Mouse (Mus musculus) neural tube, embryonic 13.5 days (tissue): ENCODE results near the gene Eml4. TPM values are rescaled to one million over a fixed set of nuclear protein-coding genes. Genes with fewer than 3 reads are reported as not detected.
A peak's percentile ranks its signal among the peaks of the same experiment; 100 is the strongest.

Source experiments
- ATAC-seq: fragments of 200-750 bp; cut with Nextera tagmentation; 2 replicates; pipeline ENCODE4 v1.8.0; 2017; ENCODE audit warnings: low read depth, mild to moderate bottlenecking, moderate TSS enrichment, moderate library complexity
- H3K27ac ChIP-seq: fragments of 300-500 bp; sonication (generic); replicated peaks from 2 replicates; pipeline ENCODE4 v1.5.1; 2015; ENCODE audit warnings: moderate library complexity, mild to moderate bottlenecking, inconsistent platforms
- H3K27me3 ChIP-seq: fragments of 300-500 bp; sonication (generic); 2 replicates; pipeline ENCODE4 v1.6.1; 2015; ENCODE audit warnings: mild to moderate bottlenecking, inconsistent platforms
- H3K36me3 ChIP-seq: fragments of 300-500 bp; sonication (generic); 2 replicates; pipeline ENCODE4 v1.6.1; 2015; ENCODE audit warnings: mild to moderate bottlenecking, inconsistent platforms
- H3K4me1 ChIP-seq: fragments of 300-500 bp; sonication (generic); replicated peaks from 2 replicates; pipeline ENCODE4 v1.6.1; 2015; ENCODE audit warnings: inconsistent platforms
- H3K4me2 ChIP-seq: fragments of 300-500 bp; sonication (generic); 2 replicates; pipeline ENCODE4 v1.6.1; 2015; ENCODE audit warnings: inconsistent platforms, mild to moderate bottlenecking, moderate library complexity
- H3K4me3 ChIP-seq: fragments of 300-500 bp; sonication (generic); 2 replicates; pipeline ENCODE4 v1.5.1; 2015; ENCODE audit warnings: mild to moderate bottlenecking, inconsistent platforms
- H3K9ac ChIP-seq: fragments of 300-500 bp; sonication (generic); 2 replicates; pipeline ENCODE4 v1.6.1; 2015; ENCODE audit warnings: moderate library complexity, mild to moderate bottlenecking, inconsistent platforms
- H3K9me3 ChIP-seq: fragments of 300-500 bp; sonication (generic); 2 replicates; pipeline ENCODE4 v1.6.1; 2016; ENCODE audit warnings: inconsistent platforms
- WGBS: fragments of 180-500 bp; shearing (Covaris S2); methylation state at CpG from one replicate; pipeline ENCODE4 v1.1.7; 2015; 5-methylcytosine and 5-hydroxymethylcytosine counted together
- polyA plus RNA-seq: library from polyadenylated mRNA; unstranded; fragments of >200 nt; fragmentation: Nextera tagmentation; extraction: Ambion mirVana; gene quantifications from 2 replicates; pipeline ENCODE4 v1.2.1, GENCODE M21; 2015

The Eml4 gene
- polyA plus RNA-seq, 1 experiment from 2014 or later = 31.6 TPM

DNA sequence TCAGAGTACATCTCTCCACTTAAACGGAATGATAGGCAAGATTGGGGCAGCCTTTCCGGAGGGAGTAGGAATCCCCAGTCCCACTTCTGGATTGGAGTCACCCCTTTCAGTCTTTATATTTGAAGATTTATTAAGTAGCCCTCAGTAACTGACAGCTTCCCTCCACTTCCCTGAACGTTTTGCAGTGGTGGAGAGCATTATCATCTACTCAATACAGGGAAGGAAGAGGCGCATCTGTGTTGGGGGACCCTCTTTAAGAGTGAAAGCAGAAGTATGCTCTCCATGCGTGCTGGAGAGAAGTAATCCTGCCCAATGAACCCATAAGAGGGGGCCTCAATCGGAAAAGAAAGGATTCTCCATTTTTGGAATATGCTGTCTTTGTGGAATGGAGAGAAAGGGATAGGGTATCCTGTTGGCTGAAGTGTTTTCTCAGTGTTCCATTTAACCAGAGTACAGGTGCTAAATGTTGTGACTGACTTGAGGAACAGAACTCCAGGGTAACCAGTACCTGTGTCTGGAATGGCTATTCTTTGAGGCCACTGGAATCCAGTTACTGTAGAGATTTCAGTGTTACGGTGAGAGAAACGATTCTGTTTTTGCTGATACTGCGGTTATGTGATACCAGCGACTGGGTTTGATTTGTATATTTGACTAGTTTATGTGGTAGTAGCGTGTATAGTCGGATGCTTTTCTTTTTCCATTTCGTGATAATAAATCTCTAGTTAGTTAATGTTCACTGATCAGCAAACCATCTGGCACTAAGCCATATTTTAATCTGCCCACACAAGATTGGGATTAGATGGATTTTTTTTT lies 1.1 kb downstream of the Eml4 start:
- Histone ChIP-seq H3K27ac (peak overlapping the region; percentile 93), H3K36me3 (no peaks in the 10 kb centered on the region), H3K4me2 (peak overlapping the region; percentile 90), H3K9me3 (no peaks in the 10 kb centered on the region), H3K27me3 (no peaks in the 10 kb centered on the region), H3K4me3 (peak overlapping the region; percentile 85), H3K4me1 (peaks cover 29% of the 10 kb centered on the region), H3K9ac (peak overlapping the region; percentile 97)
- no peak for ATAC-seq
- WGBS = 6% methylated on average over 13 of the region's 13 CpGs

DNA sequence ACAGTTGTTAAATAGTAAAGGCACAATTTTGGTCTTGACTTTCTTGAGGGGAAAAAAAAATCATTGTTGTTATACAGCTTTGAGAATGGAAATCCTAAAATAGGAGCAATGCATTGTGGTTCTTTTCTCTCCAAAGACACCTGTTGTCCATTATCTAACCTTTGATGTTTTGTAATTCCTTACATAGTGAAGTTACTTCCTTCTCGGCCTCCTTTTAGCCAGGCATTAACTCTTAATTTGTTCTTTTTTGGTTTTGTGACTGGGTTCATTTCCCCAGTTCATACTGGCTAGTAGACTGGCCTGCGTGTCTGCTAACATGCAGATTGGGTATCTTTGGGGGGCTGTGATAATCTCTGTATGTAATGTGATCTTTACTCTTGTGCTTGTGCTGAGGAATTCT lies 1.7 kb downstream of the Eml4 start:
- ATAC-seq = no peak
- 8% methylated on average over 2 of the region's 2 CpGs for WGBS
- peaks cover 29% of the 10 kb centered on the region for H3K4me1 ChIP-seq
- peak overlapping the region; percentile 90 for H3K4me2 ChIP-seq
- H3K9ac ChIP-seq = peak overlapping the region; percentile 41; the same call in 1 of the 2 replicates
- no peaks in the 10 kb centered on the region for H3K9me3 ChIP-seq
- no peak overlapping the region for H3K27ac ChIP-seq
- H3K36me3 ChIP-seq = no peaks in the 10 kb centered on the region
- peak overlapping the region; percentile 85 for H3K4me3 ChIP-seq
- H3K27me3 ChIP-seq = no peaks in the 10 kb centered on the region

- peak overlapping the region; percentile 90 for H3K4me2 ChIP-seq
- peak overlapping the region; percentile 85 for H3K4me3 ChIP-seq
- H3K9ac ChIP-seq = peak overlapping the region; percentile 47; the same call in 1 of the 2 replicates
- no peaks in the 10 kb centered on the region for H3K36me3 ChIP-seq
- 13% methylated on average over 5 of the region's 5 CpGs for WGBS
- H3K9me3 ChIP-seq = no peaks in the 10 kb centered on the region
- H3K4me1 ChIP-seq = peaks cover 31% of the 10 kb centered on the region
- no peaks in the 10 kb centered on the region for H3K27me3 ChIP-seq
- ATAC-seq = no peak
- H3K27ac ChIP-seq = no peak overlapping the region
Observed at GRCm38 (mm10) chr17:83353011-83353410, 2.3 kb downstream of the Eml4 start.

- Histone ChIP-seq H3K4me1 (peaks cover 35% of the 10 kb centered on the region), H3K4me2 (peak overlapping the region; percentile 90; the same call in 1 of the 2 replicates), H3K9me3 (no peaks in the 10 kb centered on the region), H3K9ac (no peak overlapping the region), H3K27ac (no peak overlapping the region), H3K27me3 (no peaks in the 10 kb centered on the region), H3K4me3 (no peak overlapping the region), H3K36me3 (no peaks in the 10 kb centered on the region)
- no peak for ATAC-seq
- WGBS = 64% methylated on average over 4 of the region's 4 CpGs
Observed at GRCm38 (mm10) chr17:83353460-83353859, 2.7 kb downstream of the Eml4 start.

GRCm38 (mm10) chr17:83355481-83355880 lies 4.8 kb downstream of the Eml4 start:
- peaks cover 37% of the 10 kb centered on the region for H3K4me1 ChIP-seq
- no peaks in the 10 kb centered on the region for H3K9me3 ChIP-seq
- H3K36me3 ChIP-seq = no peaks in the 10 kb centered on the region
- no peaks in the 10 kb centered on the region for H3K27me3 ChIP-seq
- H3K4me2 ChIP-seq = no peak overlapping the region
- H3K27ac ChIP-seq = no peak overlapping the region
- no peak for ATAC-seq
- no peak overlapping the region for H3K9ac ChIP-seq
- no peak overlapping the region for H3K4me3 ChIP-seq
- 81% methylated on average over 2 of the region's 2 CpGs for WGBS

- whole genome bisulfite sequencing = 90% methylated on average over 4 of the region's 4 CpGs
- Histone ChIP-seq H3K9me3 (no peaks in the 10 kb centered on the region), H3K4me1 (peaks cover 21% of the 10 kb centered on the region), H3K4me3 (no peak overlapping the region), H3K27ac (no peak overlapping the region), H3K36me3 (no peaks in the 10 kb centered on the region), H3K9ac (no peak overlapping the region), H3K27me3 (no peaks in the 10 kb centered on the region), H3K4me2 (no peak overlapping the region)
- ATAC-seq = no peak
Observed at GRCm38 (mm10) chr17:83359934-83360333, 9.2 kb downstream of the Eml4 start.

DNA sequence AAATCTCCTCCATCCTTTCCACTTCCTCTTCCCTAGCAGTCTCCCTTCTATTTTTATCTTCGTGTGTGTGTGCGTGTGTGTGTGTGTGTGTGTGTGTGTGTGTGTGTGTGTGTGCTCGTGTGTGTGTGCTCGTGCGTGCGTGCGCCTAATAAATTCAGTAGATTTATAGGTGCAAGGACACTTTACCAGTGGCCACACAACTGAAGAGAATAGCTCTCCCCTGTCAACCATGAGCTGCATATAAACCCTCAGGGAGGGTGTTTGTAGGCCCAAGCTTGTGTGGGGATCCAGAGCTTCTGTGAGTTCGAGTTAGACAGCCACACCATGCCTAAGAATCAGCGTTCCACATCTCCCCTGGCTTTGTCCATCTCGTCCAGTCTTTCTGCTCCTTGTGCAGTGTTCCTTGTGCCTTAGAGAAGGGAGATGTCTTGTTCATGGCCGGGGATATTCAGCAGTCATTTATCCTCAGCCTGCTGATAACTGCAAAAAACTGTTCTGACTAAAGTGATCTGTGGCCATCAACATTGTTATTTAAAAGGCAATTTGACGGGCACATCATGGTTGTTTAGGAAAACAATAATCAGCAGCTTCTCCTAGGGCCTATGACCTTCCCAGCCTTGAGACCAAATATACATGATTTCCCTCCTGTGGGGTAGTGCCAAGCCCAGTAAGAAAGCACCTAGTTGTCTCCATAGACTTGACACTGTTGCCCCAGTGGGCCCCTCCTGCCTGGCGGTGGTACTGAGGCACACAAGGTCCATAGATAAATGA lies 10.2 kb downstream of the Eml4 start:
- Histone ChIP-seq H3K4me3 (no peak overlapping the region), H3K27ac (no peak overlapping the region), H3K36me3 (no peaks in the 10 kb centered on the region), H3K4me1 (peaks cover 31% of the 10 kb centered on the region), H3K27me3 (no peaks in the 10 kb centered on the region), H3K9ac (no peak overlapping the region), H3K4me2 (no peak overlapping the region), H3K9me3 (no peaks in the 10 kb centered on the region)
- ATAC-seq = no peak
- 74% methylated on average over 13 of the region's 13 CpGs for WGBS

- H3K4me3 ChIP-seq = no peak overlapping the region
- H3K4me1 ChIP-seq = peaks cover 31% of the 10 kb centered on the region
- no peak for ATAC-seq
- no peaks in the 10 kb centered on the region for H3K36me3 ChIP-seq
- no peak overlapping the region for H3K4me2 ChIP-seq
- H3K27me3 ChIP-seq = no peaks in the 10 kb centered on the region
- 69% methylated on average over 3 of the region's 3 CpGs for WGBS
- H3K9me3 ChIP-seq = no peaks in the 10 kb centered on the region
- no peak overlapping the region for H3K9ac ChIP-seq
- no peak overlapping the region for H3K27ac ChIP-seq
Observed at GRCm38 (mm10) chr17:83363081-83363480, 12.3 kb downstream of the Eml4 start.

DNA sequence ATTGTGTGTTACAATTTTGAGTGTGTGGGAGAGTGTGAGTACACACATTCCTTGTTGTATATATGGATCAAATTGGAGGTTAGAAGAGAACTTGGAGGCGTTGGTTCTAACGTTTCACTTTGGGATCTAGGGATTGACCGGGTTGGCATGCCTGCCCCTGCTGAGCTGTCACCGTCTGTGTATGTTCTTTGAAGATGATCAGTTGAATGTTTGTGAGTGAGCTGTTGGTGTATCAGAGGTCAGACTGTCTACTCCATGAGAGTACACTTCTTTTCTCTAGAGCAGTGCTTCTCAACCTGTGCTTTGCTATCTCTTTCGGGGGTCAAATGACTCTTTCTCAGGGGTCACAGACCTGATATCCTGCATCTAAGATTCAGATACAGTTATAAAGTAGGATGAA lies 13.6 kb downstream of the Eml4 start:
- peaks cover 27% of the 10 kb centered on the region for H3K4me1 ChIP-seq
- H3K4me2 ChIP-seq = no peak overlapping the region
- H3K9ac ChIP-seq = no peak overlapping the region
- no peak for ATAC-seq
- no peaks in the 10 kb centered on the region for H3K27me3 ChIP-seq
- H3K36me3 ChIP-seq = no peaks in the 10 kb centered on the region
- WGBS = 83% methylated on average over 5 of the region's 5 CpGs
- no peaks in the 10 kb centered on the region for H3K9me3 ChIP-seq
- no peak overlapping the region for H3K27ac ChIP-seq
- H3K4me3 ChIP-seq = no peak overlapping the region

DNA sequence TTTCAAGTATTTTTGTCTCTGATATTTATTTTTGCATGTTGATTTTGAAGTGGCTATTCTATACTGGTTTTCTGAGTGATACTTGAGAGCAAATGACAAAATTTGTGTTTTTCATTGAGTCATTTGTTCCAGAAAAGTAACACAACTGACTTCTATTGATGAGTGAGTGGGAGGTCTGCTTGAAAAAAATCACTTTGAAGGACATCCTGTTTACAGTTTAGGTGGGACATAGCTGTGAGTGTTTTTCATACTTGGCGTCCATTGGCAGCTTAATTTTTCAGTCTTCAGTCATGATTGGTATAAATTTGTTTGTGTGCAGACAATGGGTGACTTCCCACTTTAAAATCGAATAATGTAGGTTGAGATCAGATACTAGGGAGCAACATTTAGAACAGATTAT lies 14.4 kb downstream of the Eml4 start:
- H3K4me2 ChIP-seq = no peak overlapping the region
- 80% methylated on average over 2 of the region's 2 CpGs for WGBS
- H3K4me1 ChIP-seq = peaks cover 21% of the 10 kb centered on the region
- no peaks in the 10 kb centered on the region for H3K27me3 ChIP-seq
- H3K9me3 ChIP-seq = no peaks in the 10 kb centered on the region
- no peak for ATAC-seq
- no peak overlapping the region for H3K9ac ChIP-seq
- H3K27ac ChIP-seq = 0 out of 2 replicates have a peak overlapping the region, but pooled peaks have one; percentile 42
- H3K36me3 ChIP-seq = no peaks in the 10 kb centered on the region
- no peak overlapping the region for H3K4me3 ChIP-seq

DNA sequence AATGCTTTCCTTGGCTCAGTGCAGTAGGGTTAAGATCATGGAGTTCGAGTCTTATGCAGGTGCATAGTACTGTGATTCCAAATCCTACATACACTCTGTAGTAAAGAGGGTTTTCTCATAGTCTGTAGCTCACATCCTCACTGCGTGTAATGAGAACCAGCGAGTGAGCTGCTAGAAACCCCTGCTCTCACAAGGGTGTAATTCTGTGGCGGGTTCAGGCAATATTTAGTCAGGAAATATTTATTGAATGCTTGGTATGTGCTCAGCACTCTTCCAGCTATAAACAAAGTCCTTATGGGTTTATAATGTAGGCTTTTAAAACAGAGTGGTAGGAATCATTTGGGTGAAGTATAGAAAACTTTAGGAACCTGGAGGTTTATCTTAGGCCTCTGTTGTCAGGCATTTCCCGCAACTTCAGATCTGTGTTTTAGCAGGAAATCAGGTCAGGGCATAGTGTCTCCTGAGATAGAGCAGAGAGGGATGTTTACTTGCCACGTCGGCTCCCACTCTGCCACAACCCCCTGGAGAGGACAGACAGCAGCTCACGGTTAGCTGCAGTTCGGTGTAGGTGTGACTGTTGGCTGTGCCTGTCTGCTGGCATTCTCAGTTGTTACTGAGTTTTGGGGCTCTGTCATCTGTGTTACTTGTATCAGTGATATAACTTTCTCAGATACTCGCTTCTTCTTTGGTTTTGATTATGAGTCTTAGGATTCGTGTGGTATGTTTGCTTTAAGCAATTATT lies 15.1 kb downstream of the Eml4 start:
- Histone ChIP-seq H3K27me3 (no peaks in the 10 kb centered on the region), H3K9ac (0 out of 2 replicates have a peak overlapping the region, but pooled peaks have one; percentile 26), H3K36me3 (no peaks in the 10 kb centered on the region), H3K27ac (0 out of 2 replicates have a peak overlapping the region, but pooled peaks have one; percentile 42), H3K4me1 (peaks cover 23% of the 10 kb centered on the region), H3K4me2 (no peak overlapping the region), H3K9me3 (no peaks in the 10 kb centered on the region), H3K4me3 (no peak overlapping the region)
- no peak for ATAC-seq
- 50% methylated on average over 11 of the region's 11 CpGs for WGBS

DNA sequence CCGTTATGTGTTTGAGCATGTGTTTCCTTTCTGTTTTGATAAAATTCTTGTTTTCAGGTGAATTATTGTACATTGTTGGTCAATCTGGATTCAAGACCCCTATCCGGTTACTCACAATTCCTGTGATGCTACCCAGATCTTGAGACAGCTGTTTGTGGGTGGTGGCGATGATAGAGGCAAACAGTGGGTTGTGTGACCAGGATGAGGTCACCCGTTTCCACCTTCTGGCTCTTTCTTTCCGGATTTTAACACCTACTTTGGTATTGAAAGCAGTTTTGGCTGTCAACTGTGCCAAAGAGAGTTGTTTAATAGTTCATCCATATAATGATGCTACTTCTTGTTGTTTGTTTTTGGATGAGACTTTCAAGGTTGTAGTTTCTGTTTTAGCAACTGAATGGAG lies 16.7 kb downstream of the Eml4 start:
- H3K4me1 ChIP-seq = peaks cover 19% of the 10 kb centered on the region
- no peak overlapping the region for H3K27ac ChIP-seq
- H3K4me2 ChIP-seq = no peak overlapping the region
- WGBS = 91% methylated on average over 5 of the region's 5 CpGs
- no peaks in the 10 kb centered on the region for H3K9me3 ChIP-seq
- no peak overlapping the region for H3K9ac ChIP-seq
- no peaks in the 10 kb centered on the region for H3K27me3 ChIP-seq
- H3K4me3 ChIP-seq = no peak overlapping the region
- ATAC-seq = no peak
- no peaks in the 10 kb centered on the region for H3K36me3 ChIP-seq
